Comparison of ENCODE assay signal across 10 mouse cellular contexts in the genomic region with DNA sequence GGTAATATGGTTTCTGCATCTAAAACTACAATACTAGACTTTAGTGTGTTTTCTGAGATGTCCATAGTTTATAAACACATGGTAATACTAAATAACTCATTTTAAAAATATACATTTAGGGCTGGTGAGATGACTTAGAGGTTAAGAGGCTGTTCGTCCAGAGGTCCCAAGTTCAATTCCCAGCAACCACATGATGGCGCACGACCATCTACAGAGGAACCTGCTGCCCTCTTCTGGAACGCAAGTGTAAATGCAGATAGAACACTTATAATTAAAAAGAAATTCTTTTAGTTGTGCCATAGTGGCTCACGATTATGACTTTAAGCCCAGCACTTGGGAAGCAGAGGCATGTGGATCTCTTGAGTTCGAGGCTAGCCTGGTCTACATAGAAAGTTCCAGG. TPM values are rescaled to one million over a fixed set of nuclear protein-coding genes. Genes with fewer than 3 reads are reported as not detected.
DNase-seq lines count a peak whose midpoint lies in the region; ATAC-seq and TF ChIP-seq lines count a peak whose summit lies in the region.
"Had no signal": no experiment of that assay in that cellular context is flagged by ENCODE, and none has a peak within 500 bp of the region (broad histone marks: within the 10 kb centered on the region; RNA-seq: fewer than 3 reads in every experiment).

No protein-coding gene starts in this region.

- no peak for ATAC-seq in heart, embryonic 12.5 days (ENCODE audit: insufficient number of reproducible peaks, low FRiP score)
- peak; percentile 60 for ATAC-seq in activated CD4-positive, CD25-positive, alpha-beta regulatory T cell, adult 4 months
- no peak for ATAC-seq in limb, embryonic 11.5 days (ENCODE audit: insufficient number of reproducible peaks, low FRiP score, low TSS enrichment, low read depth)

- H3K4me1 ChIP-seq in heart, adult 2 months (ENCODE audit: control insufficient read depth, insufficient read depth, low read length) = no peaks in the 10 kb centered on the region; the same call in none of the 2 replicates
- H3K4me1 ChIP-seq in heart, embryonic 12.5 days (replicated peaks) = peaks cover 6% of the 10 kb centered on the region
- H3K4me1 ChIP-seq in limb, embryonic 11.5 days (ENCODE audit: control insufficient read depth, insufficient read depth, low read length) = peaks cover 3% of the 10 kb centered on the region; the same call in 1 of the 2 replicates

- no peaks in the 10 kb centered on the region for H3K27me3 ChIP-seq in heart, adult 2 months (ENCODE audit: control insufficient read depth, insufficient read depth, low read length)
- no peaks in the 10 kb centered on the region for H3K27me3 ChIP-seq in heart, embryonic 12.5 days (replicated peaks)
- no peaks in the 10 kb centered on the region for H3K27me3 ChIP-seq in limb, embryonic 11.5 days (ENCODE audit: control insufficient read depth, insufficient read depth, low read length)
- H3K27me3 ChIP-seq in splenic B cell, adult 2 months (ENCODE audit: control insufficient read depth, insufficient read depth, low read length, poor library complexity, severe bottlenecking) = no peaks in the 10 kb centered on the region
- H3K27me3 ChIP-seq: embryonic facial prominence, embryonic 13.5 days; liver, embryonic 15.5 days had no signal

- WGBS in heart, adult 2 months = 62% methylated on average over 6 of the region's 6 CpGs
- WGBS in heart, embryonic 12.5 days = 47% methylated on average over 6 of the region's 6 CpGs
- 54% methylated on average over 6 of the region's 6 CpGs for whole genome bisulfite sequencing in limb, embryonic 11.5 days

- peaks cover 4% of the 10 kb centered on the region for H3K79me2 ChIP-seq in heart, adult 2 months (replicated peaks; ENCODE audit: control insufficient read depth, insufficient read depth, low read length)

- peaks cover 18% of the 10 kb centered on the region for H3K36me3 ChIP-seq in heart, adult 2 months (ENCODE audit: control insufficient read depth, insufficient read depth, low read length)
- H3K36me3 ChIP-seq in heart, embryonic 12.5 days = peaks cover 55% of the 10 kb centered on the region
- H3K36me3 ChIP-seq in limb, embryonic 11.5 days (ENCODE audit: control insufficient read depth, insufficient read depth, low read length) = peaks cover 4% of the 10 kb centered on the region; the same call in 1 of the 2 replicates
- H3K36me3 ChIP-seq in splenic B cell, adult 2 months (ENCODE audit: control insufficient read depth, insufficient read depth, low read length, poor library complexity, severe bottlenecking) = peaks cover 2% of the 10 kb centered on the region; the same call in 1 of the 2 replicates

- TF ChIP-seq POLR2A in heart, adult 2 months (IDR thresholded peaks at IDR 0.05; ENCODE audit: insufficient read depth, low read depth, low read length) = no peak

- no peak for TF ChIP-seq EP300 in heart, adult 2 months (IDR thresholded peaks at IDR 0.05; ENCODE audit: insufficient read depth, low read depth, low read length)

- H3K4me3 ChIP-seq in heart, adult 2 months = no peak overlapping the region
- H3K4me3 ChIP-seq in heart, embryonic 12.5 days = no peak overlapping the region
- H3K4me3 ChIP-seq in limb, embryonic 11.5 days (ENCODE audit: low read depth, low read length) = no peak overlapping the region
- H3K4me3 ChIP-seq: embryonic facial prominence, embryonic 13.5 days; liver, embryonic 15.5 days had no signal

- H3K27ac ChIP-seq in heart, adult 2 months = no peak overlapping the region
- no peak overlapping the region for H3K27ac ChIP-seq in heart, embryonic 12.5 days (ENCODE audit: poor library complexity, severe bottlenecking)
- no peak overlapping the region for H3K27ac ChIP-seq in limb, embryonic 11.5 days (replicated peaks; ENCODE audit: low read depth, low read length)
- H3K27ac ChIP-seq: embryonic facial prominence, embryonic 13.5 days had no signal

- H3K9me3 ChIP-seq in heart, embryonic 12.5 days (replicated peaks) = no peaks in the 10 kb centered on the region
- H3K9me3 ChIP-seq in limb, embryonic 11.5 days (ENCODE audit: control insufficient read depth, low read length) = no peaks in the 10 kb centered on the region
- H3K9me3 ChIP-seq: embryonic facial prominence, embryonic 13.5 days; liver, embryonic 15.5 days had no signal

- H3K9ac ChIP-seq in heart, adult 2 months (ENCODE audit: low read depth, low read length) = no peak overlapping the region
- H3K9ac ChIP-seq in heart, embryonic 12.5 days = no peak overlapping the region
- no peak overlapping the region for H3K9ac ChIP-seq in limb, embryonic 11.5 days (ENCODE audit: low read length)
- H3K9ac ChIP-seq: embryonic facial prominence, embryonic 13.5 days; liver, embryonic 15.5 days had no signal

- H3K4me2 ChIP-seq in heart, embryonic 12.5 days = no peak overlapping the region
- no peak overlapping the region for H3K4me2 ChIP-seq in limb, embryonic 11.5 days (ENCODE audit: low read depth, severe bottlenecking)
- H3K4me2 ChIP-seq: embryonic facial prominence, embryonic 13.5 days; liver, embryonic 15.5 days had no signal

- intact Hi-C loops in heart, adult 2 months (cut with DNase I) = loop anchor here (10.0 kb wide), 3 partner anchors 133 to 1323 kb away; partner anchors contain the start of genes Mpv17l and Pdxdc1

- peak; percentile 79 for TF ChIP-seq CTCF in heart, adult 2 months (IDR thresholded peaks at IDR 0.05)

- DNase-seq in heart, adult 2 months = no peak
- DNase-seq in B cell, adult 2 months = peak; percentile 59 to 61
- peak; percentile 52 for DNase-seq in limb, embryonic 11.5 days (ENCODE audit: low spot score)
- DNase-seq in splenic B cell, adult 2 months (ENCODE audit: low read depth, low spot score) = peak; percentile 78
- no peak for DNase-seq in frontal cortex, postnatal 36 days (ENCODE audit: low spot score in 2 of 2)
- no peak for DNase-seq in urinary bladder, postnatal 10 days (ENCODE audit: low spot score)

RNA-seq across cellular contexts. Expression of gene Fopnl, which starts 5.8 kb away (rescaled TPM):
- total RNA-seq in heart, adult 2 months (2021) = 10 to 100 TPM; 56.8 to 63.9 TPM
- 58.9 and 102 TPM in 2 replicates for polyA plus RNA-seq in heart, adult 2 months (2012; rRNA removed)
- polyA plus RNA-seq in heart, embryonic 12.5 days (2016; fragmentation: Nextera tagmentation; extraction: Ambion mirVana) = 96.3 and 112 TPM in 2 replicates
- polyA plus RNA-seq in activated CD4-positive, CD25-positive, alpha-beta regulatory T cell, adult 4 months (2017; shearing (Covaris generic)) = 100 to 1,000 TPM; 110 to 124 TPM
- polyA plus RNA-seq in limb, embryonic 11.5 days (2014; fragmentation: Nextera tagmentation; extraction: Ambion mirVana) = 150 and 154 TPM in 2 replicates

RNA-seq across cellular contexts. Expression of gene Myh11, which starts 20.2 kb away (rescaled TPM):
- 10 to 100 TPM; 31.7 to 34.4 TPM for total RNA-seq in heart, adult 2 months (2021)
- polyA plus RNA-seq in heart, adult 2 months (2012; rRNA removed) = 16.9 and 18.3 TPM in 2 replicates
- polyA plus RNA-seq in heart, embryonic 12.5 days (2016; fragmentation: Nextera tagmentation; extraction: Ambion mirVana) = 0.74 and 1.8 TPM in 2 replicates
- polyA plus RNA-seq in activated CD4-positive, CD25-positive, alpha-beta regulatory T cell, adult 4 months (2017; shearing (Covaris generic)) = not detected
- 0.08 TPM in 1 of 2 replicates, not detected in the other for polyA plus RNA-seq in limb, embryonic 11.5 days (2014; fragmentation: Nextera tagmentation; extraction: Ambion mirVana)

RNA-seq across cellular contexts. Expression of gene Abcc1, which starts 50.0 kb away (rescaled TPM):
- 10 to 100 TPM; 14.4 to 21.4 TPM for total RNA-seq in heart, adult 2 months (2021)
- 37.5 and 40.6 TPM in 2 replicates for polyA plus RNA-seq in heart, adult 2 months (2012; rRNA removed)
- polyA plus RNA-seq in heart, embryonic 12.5 days (2016; fragmentation: Nextera tagmentation; extraction: Ambion mirVana) = 3.1 and 3.4 TPM in 2 replicates
- polyA plus RNA-seq in activated CD4-positive, CD25-positive, alpha-beta regulatory T cell, adult 4 months (2017; shearing (Covaris generic)) = 10 to 100 TPM; 15.7 to 20.9 TPM
- 9.3 and 9.4 TPM in 2 replicates for polyA plus RNA-seq in limb, embryonic 11.5 days (2014; fragmentation: Nextera tagmentation; extraction: Ambion mirVana)

Comparison
In these comparisons a context has a peak if more than half of its experiments do, and no peak if none do; other contexts are left out.
1. DNase-seq: peak in B cell, adult 2 months (2 of 2), limb, embryonic 11.5 days (single experiment) and splenic B cell, adult 2 months (single experiment); none in heart, adult 2 months (0 of 2), frontal cortex, postnatal 36 days (0 of 2) and urinary bladder, postnatal 10 days (single experiment).